14 mouse cellular contexts compared by ENCODE assay signal in genomic region chr19:40410511-40410910, GRCm38 (mm10).
DNase-seq lines count a peak whose midpoint lies in the region; ATAC-seq lines count a peak whose summit lies in the region.
"Had no signal": no experiment of that assay in that cellular context is flagged by ENCODE, and none has a peak within 500 bp of the region (broad histone marks: within the 10 kb centered on the region; RNA-seq: fewer than 3 reads in every experiment).

No protein-coding gene starts in this region.

- H3K27me3 ChIP-seq in heart, embryonic 16.5 days (ENCODE audit: control insufficient read depth, insufficient read depth, low read length) = no peaks in the 10 kb centered on the region
- H3K27me3 ChIP-seq in limb, embryonic 13.5 days = no peaks in the 10 kb centered on the region
- no peaks in the 10 kb centered on the region for H3K27me3 ChIP-seq in limb, embryonic 10.5 days (ENCODE audit: low read depth, poor library complexity, severe bottlenecking)
- H3K27me3 ChIP-seq in liver, embryonic 11.5 days (replicated peaks; ENCODE audit: control insufficient read depth, insufficient read depth, low read length) = no peaks in the 10 kb centered on the region
- no peaks in the 10 kb centered on the region for H3K27me3 ChIP-seq in liver, embryonic 16.5 days (ENCODE audit: control insufficient read depth, insufficient read depth, low read depth, low read length)
- H3K27me3 ChIP-seq: hindbrain, embryonic 12.5 days; neural tube, embryonic 12.5 days had no signal

- no peaks in the 10 kb centered on the region for H3K9me3 ChIP-seq in heart, embryonic 16.5 days (replicated peaks; ENCODE audit: control insufficient read depth, low read length)
- H3K9me3 ChIP-seq in limb, embryonic 13.5 days = no peaks in the 10 kb centered on the region
- no peaks in the 10 kb centered on the region for H3K9me3 ChIP-seq in limb, embryonic 10.5 days (replicated peaks)
- no peaks in the 10 kb centered on the region for H3K9me3 ChIP-seq in liver, embryonic 11.5 days (ENCODE audit: control insufficient read depth, low read length)
- H3K9me3 ChIP-seq in liver, embryonic 16.5 days (replicated peaks; ENCODE audit: control insufficient read depth, low read length) = no peaks in the 10 kb centered on the region
- H3K9me3 ChIP-seq: hindbrain, embryonic 12.5 days; neural tube, embryonic 12.5 days had no signal

- no peaks in the 10 kb centered on the region for H3K36me3 ChIP-seq in heart, embryonic 16.5 days (ENCODE audit: control insufficient read depth, insufficient read depth)
- no peaks in the 10 kb centered on the region for H3K36me3 ChIP-seq in limb, embryonic 13.5 days
- no peaks in the 10 kb centered on the region for H3K36me3 ChIP-seq in limb, embryonic 10.5 days
- no peaks in the 10 kb centered on the region for H3K36me3 ChIP-seq in liver, embryonic 11.5 days (ENCODE audit: control insufficient read depth, insufficient read depth, low read length)
- no peaks in the 10 kb centered on the region for H3K36me3 ChIP-seq in liver, embryonic 16.5 days (ENCODE audit: control insufficient read depth, insufficient read depth)
- H3K36me3 ChIP-seq: hindbrain, embryonic 12.5 days; neural tube, embryonic 12.5 days had no signal

- H3K4me2 ChIP-seq in heart, embryonic 16.5 days (ENCODE audit: low read depth, low read length) = no peak overlapping the region
- H3K4me2 ChIP-seq in limb, embryonic 13.5 days (replicated peaks) = no peak overlapping the region
- no peak overlapping the region for H3K4me2 ChIP-seq in liver, embryonic 11.5 days
- no peak overlapping the region for H3K4me2 ChIP-seq in liver, embryonic 16.5 days (ENCODE audit: low read depth, low read length)
- H3K4me2 ChIP-seq: hindbrain, embryonic 12.5 days; neural tube, embryonic 12.5 days had no signal

- H3K9ac ChIP-seq in heart, embryonic 16.5 days (ENCODE audit: low read length) = no peak overlapping the region
- no peak overlapping the region for H3K9ac ChIP-seq in limb, embryonic 13.5 days
- H3K9ac ChIP-seq in liver, embryonic 11.5 days (ENCODE audit: low read depth, low read length) = no peak overlapping the region
- no peak overlapping the region for H3K9ac ChIP-seq in liver, embryonic 16.5 days (ENCODE audit: low read depth, low read length)
- H3K9ac ChIP-seq: hindbrain, embryonic 12.5 days; neural tube, embryonic 12.5 days had no signal

- peaks cover 54% of the 10 kb centered on the region for H3K4me1 ChIP-seq in heart, embryonic 16.5 days (ENCODE audit: control insufficient read depth, insufficient read depth, low read length)
- H3K4me1 ChIP-seq in limb, embryonic 13.5 days = peaks cover 64% of the 10 kb centered on the region
- H3K4me1 ChIP-seq in limb, embryonic 10.5 days = peaks cover 28% of the 10 kb centered on the region
- peaks cover 10% of the 10 kb centered on the region for H3K4me1 ChIP-seq in liver, embryonic 11.5 days (replicated peaks; ENCODE audit: control insufficient read depth, insufficient read depth, low read length)
- peaks cover 6% of the 10 kb centered on the region for H3K4me1 ChIP-seq in liver, embryonic 16.5 days (ENCODE audit: control insufficient read depth, low read depth, low read length)

- DNase-seq in heart, adult 9 months (ENCODE audit: low spot score in 2 of 2) = no peak
- DNase-seq in limb, embryonic 10.5 days (ENCODE audit: low spot score) = no peak
- DNase-seq in liver, embryonic 11.5 days (ENCODE audit: low spot score) = no peak
- DNase-seq in cerebellum, postnatal 14 days = no peak
- DNase-seq: adrenal gland, postnatal 36 days; right cerebral cortex, postnatal 14 days; thymus, postnatal 4 days had no signal

- no peak overlapping the region for H3K4me3 ChIP-seq in heart, embryonic 16.5 days (ENCODE audit: low read length)
- no peak overlapping the region for H3K4me3 ChIP-seq in limb, embryonic 13.5 days
- no peak overlapping the region for H3K4me3 ChIP-seq in limb, embryonic 10.5 days
- no peak overlapping the region for H3K4me3 ChIP-seq in liver, embryonic 11.5 days (ENCODE audit: low read depth, low read length)
- no peak overlapping the region for H3K4me3 ChIP-seq in liver, embryonic 16.5 days (ENCODE audit: low read depth, low read length)
- H3K4me3 ChIP-seq: hindbrain, embryonic 12.5 days; neural tube, embryonic 12.5 days had no signal

- H3K27ac ChIP-seq in heart, embryonic 16.5 days (ENCODE audit: low read length) = peak overlapping the region; percentile 55
- peak overlapping the region; percentile 61; the same call in 1 of the 2 replicates for H3K27ac ChIP-seq in limb, embryonic 13.5 days
- no peak overlapping the region for H3K27ac ChIP-seq in limb, embryonic 10.5 days
- peak overlapping the region; percentile 42; the same call in 1 of the 2 replicates for H3K27ac ChIP-seq in liver, embryonic 11.5 days (ENCODE audit: low read depth, low read length)
- peak overlapping the region; percentile 77 for H3K27ac ChIP-seq in liver, embryonic 16.5 days (ENCODE audit: low read length)
- H3K27ac ChIP-seq: hindbrain, embryonic 12.5 days; neural tube, embryonic 12.5 days had no signal

- no peak for ATAC-seq in heart, embryonic 16.5 days (replicated peaks; ENCODE audit: extremely low read depth, insufficient read depth, low FRiP score)
- ATAC-seq in limb, embryonic 13.5 days (ENCODE audit: low FRiP score, low read depth) = no peak
- ATAC-seq in liver, embryonic 11.5 days (replicated peaks; ENCODE audit: low FRiP score) = no peak
- ATAC-seq in liver, embryonic 16.5 days (ENCODE audit: low read depth) = peak; percentile 75
- no peak for ATAC-seq in erythroid progenitor cell, adult 5-6 weeks (replicated peaks; ENCODE audit: low FRiP score, poor library complexity, severe bottlenecking)
- ATAC-seq: lung, postnatal 0 days had no signal

- WGBS in heart, embryonic 16.5 days = 77% methylated on average over 4 of the region's 4 CpGs
- 64% methylated on average over 4 of the region's 4 CpGs for WGBS in limb, embryonic 13.5 days
- WGBS in limb, embryonic 10.5 days = 77% methylated on average over 4 of the region's 4 CpGs
- 66% methylated on average over 4 of the region's 4 CpGs for WGBS in liver, embryonic 11.5 days
- WGBS in liver, embryonic 16.5 days (ENCODE audit: insufficient replicate concordance) = 61% methylated on average over 4 of the region's 4 CpGs
